Mouse (Mus musculus) left cerebral cortex, postnatal 10 days (tissue): ENCODE measurements at regions not wholly inside any gene's neighbourhood (a gene's known extent, or its start where the extent isn't known, plus 50 kb on each side); places are given as distances from the start of the nearest gene placed in this dataset.

Experiments used
- DNase-seq, 2 experiments: peaks; one replicate each; pipeline ENCODE4 v3.0.0; 2021 to 2022; ENCODE audit warnings: low spot score in 2 of 2, mixed read lengths in 1 of 2; ENCODE audit errors: extremely low spot score in 1 of 2
- intact Hi-C: fragments of 180-260 bp; cut with DNase I; formaldehyde crosslinking; loops from one replicate; pipeline ENCODE4 v1.15.1; 2025

DNA sequence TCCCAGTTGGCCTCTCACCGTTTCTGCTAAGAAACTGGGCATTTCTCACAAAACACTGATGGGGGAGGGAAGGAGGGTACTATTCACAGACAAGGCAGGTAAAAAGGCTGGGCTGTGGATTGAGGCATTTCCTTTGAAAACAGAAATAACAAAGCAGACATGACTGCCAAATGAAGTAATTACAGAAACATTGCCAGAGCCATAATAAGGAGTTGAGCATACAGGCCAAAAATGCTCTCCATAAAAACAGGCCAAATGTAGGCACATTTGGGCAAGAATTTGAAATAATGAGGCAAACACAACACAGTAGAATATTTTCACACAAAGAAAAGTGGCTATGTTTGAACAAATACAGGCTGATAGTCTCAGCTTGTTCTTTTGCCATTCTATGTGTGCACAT, 491.9 kb upstream of the Cdh4 start:
- intact Hi-C loops: no loop called here
- no peak for DNase-seq

- peak in 1 of 2 experiments; percentile 7 for DNase-seq
- intact Hi-C loops: no loop called here
Measured at GRCm38 (mm10) chr2:178954420-178955067, 487.7 kb upstream of the Cdh4 start.

DNA sequence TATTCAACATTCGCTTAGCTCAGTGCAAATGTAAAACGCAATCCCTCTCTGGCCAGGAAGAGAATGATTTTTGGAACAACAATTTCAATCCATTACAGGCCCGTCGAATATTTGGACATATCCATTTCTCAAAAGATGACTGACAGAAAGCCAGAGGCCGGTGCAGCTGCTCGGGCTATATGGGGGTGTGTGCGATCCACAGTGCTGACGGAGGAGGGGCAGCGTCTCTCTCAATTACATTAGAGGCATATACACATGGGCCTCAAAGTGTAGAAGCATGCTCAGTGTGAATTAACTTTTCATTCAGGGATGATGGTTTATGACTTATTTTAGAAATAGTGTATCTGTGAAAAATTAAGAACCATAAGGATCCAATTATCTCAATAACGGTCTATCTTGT, 483.4 kb upstream of the Cdh4 start:
- no peak for DNase-seq
- intact Hi-C loops: no loop called here

DNA sequence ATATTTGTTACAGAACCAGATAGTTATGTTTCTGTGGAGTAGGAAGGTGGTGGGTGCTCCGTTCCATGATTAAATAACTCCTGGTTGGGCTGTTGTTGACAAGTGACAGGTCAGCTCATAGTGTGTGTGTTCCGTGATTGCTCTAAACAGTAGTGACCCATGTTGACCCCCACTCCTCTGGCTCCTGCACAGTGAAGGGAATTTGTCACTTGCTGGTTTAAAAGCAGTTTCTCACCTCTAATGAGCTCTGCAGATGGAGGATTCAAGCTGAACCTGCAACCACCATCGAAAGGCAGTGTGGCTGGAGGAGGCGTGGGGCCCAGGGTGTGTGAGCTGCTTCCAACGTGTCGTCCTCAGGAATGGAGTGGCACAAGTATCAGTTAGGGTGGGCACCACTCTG, 482.6 kb upstream of the Cdh4 start:
- intact Hi-C loops: no loop called here
- no peak for DNase-seq

GRCm38 (mm10) chr2:178967584-178968365, 474.5 kb upstream of the Cdh4 start:
- DNase-seq: no peak
- intact Hi-C loops: no loop called here

DNA sequence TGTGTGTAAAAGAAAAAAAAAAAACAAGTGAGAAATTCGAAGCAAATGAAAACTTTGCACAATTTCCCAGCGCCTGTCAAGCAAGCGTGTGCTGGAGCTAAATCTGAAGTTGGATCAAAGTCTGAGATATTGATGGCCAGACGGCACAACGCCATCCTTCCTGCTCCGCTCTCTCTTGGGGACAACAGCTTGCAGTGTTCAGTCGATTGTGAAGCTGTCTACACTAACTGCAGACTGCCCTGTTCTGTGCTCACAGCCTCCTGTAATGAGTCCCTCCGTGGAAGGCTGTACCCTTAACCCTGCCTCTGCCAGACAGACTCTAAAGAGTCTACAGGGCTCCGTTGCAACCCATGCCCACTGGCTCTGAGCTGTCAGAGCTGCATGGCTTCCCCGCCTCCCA, 472.5 kb upstream of the Cdh4 start:
- intact Hi-C loops: no loop called here
- DNase-seq: no peak

DNA sequence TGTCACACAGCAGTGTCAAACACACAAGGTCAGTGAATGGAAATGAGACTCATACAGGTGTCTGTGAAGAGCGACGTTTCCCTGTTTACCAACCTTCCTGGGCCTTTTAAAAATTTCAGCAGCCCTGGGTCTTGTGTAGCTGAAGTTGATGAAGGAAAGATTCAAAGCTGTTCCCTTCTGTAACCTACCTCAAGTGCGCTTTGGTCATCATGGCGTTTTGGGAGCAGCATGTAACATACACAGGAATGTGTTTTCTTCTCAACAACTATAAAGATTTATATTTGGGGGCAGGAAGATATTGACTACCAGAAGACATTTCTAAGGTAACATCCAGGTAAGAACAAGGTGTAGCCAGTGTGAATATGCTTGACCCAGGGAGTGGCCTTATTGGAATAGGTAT, 466.9 kb upstream of the Cdh4 start:
- intact Hi-C loops: no loop called here
- DNase-seq: no peak

GRCm38 (mm10) chr2:178976046-178976445, 466.2 kb upstream of the Cdh4 start:
- intact Hi-C loops: no loop called here
- DNase-seq: no peak

DNA sequence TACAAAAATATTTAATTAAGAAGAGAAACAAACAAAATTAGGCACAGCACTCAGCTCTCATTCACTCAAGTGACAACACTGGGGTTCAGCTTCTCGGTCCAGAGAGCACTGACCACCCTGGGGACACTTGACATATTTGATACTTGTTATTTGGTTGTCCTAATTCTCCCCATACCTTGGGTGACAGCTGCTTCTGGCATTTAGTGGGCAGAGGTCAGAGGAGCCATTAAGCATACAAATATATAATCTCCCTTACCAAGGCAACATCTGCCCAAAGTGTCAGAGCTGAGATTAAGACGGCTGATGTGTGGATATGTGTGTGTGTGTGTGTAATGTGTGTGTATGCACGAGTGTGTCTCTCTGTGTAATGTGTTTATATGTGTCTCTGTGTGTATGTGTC, 465.7 kb upstream of the Cdh4 start:
- intact Hi-C loops: no loop called here
- no peak for DNase-seq

GRCm38 (mm10) chr2:178979451-178979850, 462.8 kb upstream of the Cdh4 start:
- no peak for DNase-seq
- intact Hi-C loops: no loop called here

DNA sequence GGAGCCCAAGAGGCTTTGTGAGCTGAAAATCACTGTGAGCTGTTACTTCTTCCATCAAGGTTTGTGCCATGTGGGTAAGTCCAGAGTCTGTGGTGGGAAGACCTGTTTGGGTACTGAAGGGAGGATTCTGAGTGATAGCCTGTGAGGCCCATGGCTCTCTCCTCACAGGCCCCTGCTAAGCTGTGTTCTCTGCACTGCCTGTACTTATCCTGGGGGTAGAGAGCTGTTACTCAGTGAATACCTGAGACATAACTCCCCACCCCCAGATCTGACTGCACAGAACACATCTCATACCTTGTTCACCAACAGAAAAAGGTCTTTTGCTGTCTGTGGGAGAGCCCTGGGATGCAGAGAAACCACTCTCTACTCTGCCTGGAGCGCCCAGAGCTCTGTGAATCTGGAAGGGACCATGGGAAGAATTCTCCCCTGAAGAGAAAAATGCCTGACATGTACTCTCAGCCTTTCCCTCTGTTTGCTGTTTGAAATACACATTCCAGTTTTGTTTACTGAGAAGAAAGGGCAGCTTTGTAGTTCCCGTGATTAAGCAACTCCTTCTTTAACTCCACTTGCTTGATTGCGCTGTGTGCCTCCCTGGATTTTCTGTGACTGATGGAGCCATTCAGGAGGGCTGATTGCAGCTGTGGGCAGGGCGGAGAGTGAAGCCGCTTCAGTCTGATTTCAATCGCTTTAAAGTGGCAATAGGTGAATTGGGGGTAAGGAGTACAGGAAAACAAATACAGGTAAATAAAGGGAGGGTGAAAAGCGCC, 460.3 kb upstream of the Cdh4 start:
- no peak for DNase-seq
- intact Hi-C loops: no loop called here

DNA sequence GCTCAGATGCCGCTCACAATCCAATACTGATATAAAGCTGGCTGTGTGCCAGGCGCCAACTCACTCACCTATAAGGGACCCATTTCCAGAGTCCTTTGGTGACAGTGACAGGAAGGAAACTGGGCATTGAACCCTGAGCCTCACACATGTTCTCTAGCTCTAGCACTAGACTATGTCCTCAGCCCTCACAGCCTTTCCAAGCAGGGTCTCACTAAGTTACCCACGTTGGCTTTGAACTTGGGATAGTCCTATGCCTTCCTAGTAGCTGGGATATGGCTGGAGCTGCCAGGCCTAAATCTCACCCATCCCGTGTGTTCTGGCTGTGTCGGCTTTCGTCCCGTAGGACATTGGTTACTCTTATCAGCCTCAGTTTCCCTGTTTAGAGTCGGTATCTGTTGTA, 458.4 kb upstream of the Cdh4 start:
- intact Hi-C loops: no loop called here
- no peak for DNase-seq

- no peak for DNase-seq
- intact Hi-C loops: no loop called here
Measured at GRCm38 (mm10) chr2:178987935-178988334, 454.3 kb upstream of the Cdh4 start.

GRCm38 (mm10) chr2:178989291-178989690, 452.9 kb upstream of the Cdh4 start:
- intact Hi-C loops: no loop called here
- DNase-seq: no peak

DNA sequence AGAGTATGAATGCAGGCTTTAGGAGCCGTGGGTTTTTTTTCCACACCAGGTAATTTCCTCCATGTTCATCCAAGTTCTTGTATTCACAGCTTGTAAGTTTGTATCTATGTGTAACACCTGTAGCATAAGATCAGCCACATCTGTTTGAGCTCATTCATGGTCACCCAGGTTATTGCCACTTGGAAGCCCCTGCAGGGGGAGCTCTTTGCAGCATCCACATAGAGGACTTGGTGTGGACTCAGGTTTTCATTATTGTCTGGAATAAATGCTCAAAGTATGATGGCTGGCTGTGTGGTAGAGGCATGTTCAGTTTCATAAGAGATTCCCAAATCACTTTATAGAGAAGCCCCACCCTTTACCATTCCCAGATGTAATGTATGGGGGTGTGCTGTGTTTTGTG, 452.4 kb upstream of the Cdh4 start:
- intact Hi-C loops: no loop called here
- DNase-seq: no peak

GRCm38 (mm10) chr2:178990959-178991358, 451.3 kb upstream of the Cdh4 start:
- intact Hi-C loops: no loop called here
- DNase-seq: no peak

DNA sequence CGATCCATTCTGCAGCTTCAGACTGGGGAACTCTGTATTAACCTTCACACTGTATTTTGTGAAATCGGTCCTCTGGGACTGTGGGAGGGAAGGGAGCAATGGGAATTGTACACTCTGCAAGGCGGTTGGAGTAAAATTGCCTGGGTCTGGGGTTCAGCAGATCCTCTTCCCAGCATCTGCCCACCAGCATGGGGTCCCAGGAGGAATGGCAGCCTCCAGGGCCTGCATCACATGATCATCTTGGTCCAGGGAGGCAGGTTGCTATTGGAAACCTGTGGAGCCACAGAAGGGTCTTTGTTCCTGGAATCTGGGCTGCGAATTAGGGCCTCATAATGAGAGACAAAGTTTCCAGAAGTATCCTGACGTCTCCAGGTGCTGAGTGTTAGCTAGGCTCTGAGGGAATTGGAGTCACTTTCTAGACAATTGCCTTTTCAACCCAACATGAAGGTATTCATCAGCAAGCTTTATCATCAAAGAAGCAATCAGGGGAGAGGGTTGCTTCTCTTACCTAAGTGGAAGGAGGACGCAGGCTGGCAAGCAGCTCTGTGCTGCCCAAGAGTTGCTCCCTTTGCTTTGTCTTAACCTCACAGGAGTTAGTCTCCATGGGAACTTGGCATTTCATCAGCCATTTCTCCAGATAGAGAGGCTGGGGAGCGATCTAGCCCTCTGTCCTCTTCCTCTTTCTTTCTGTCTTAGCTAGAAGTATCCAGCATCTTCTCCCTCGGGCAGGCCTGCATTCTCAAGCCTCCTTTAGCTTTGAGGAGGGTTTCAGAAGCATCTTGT, 449.7 kb upstream of the Cdh4 start:
- intact Hi-C loops: no loop called here
- no peak for DNase-seq

DNA sequence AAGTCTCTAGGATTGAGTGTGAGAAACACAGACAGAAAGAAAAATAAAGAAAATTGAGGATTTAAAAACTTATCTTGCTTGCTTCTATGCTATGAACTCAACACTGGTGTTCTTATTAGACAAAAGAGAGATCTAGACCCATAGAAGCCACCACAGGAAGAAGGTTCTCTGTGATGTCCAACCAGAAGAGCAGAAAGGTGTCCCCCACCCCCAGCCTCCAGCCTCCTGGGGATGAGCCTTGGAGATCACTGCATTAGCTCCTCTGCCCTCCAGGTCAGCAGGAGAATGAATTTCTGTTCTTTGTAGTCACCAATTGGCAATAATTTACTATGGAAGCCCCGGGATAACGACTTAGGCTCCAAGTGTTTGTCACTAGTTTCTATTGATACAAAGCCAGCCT, 444.3 kb upstream of the Cdh4 start:
- no peak for DNase-seq
- intact Hi-C loops: no loop called here

- intact Hi-C loops: no loop called here
- DNase-seq: no peak
Measured at GRCm38 (mm10) chr2:179000448-179001081, 441.7 kb upstream of the Cdh4 start.
